In the genomic region with DNA sequence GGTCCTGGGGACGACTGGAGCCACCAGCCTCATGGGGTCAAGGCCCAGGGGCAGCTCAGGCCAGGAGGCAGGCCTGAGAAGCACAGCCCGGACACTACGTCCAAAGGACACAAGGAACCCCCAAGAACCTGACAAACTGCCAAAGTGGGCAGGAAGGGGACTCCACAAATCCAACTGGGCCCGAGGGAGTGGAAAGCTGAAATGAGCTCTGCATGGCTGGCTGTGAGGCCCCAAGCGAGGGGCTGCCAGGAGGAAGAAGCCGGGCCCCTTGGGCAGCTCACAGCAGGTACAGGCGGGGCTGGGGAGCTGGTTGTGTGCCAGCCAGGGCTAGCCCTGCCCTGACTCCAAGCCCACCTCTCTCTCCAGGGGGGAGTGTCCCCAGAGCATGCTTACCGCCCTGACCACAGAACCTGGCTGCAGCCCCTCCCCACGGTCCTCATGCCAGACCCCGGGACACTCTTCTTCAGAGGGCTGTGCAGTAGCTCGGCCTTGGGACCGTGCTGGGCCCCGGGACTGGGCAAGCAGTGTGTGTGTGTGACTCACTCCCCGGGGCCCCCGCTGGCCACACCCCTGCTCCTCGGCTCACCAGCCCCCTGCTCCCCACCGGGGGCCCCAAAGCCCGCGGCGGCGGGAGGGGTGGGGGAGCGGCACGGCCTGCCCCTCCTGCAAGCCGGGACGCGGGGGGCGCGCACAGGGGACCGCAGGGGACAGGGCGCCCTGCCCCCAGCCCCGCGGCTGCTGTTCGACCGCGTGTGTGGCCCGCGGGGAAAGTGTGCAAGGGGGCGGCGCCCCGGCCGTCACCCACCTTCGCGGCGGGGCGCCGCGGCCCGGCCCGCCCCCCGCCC, we compare ENCODE assay signal across 8 mouse cellular contexts. TPM values are rescaled to one million over a fixed set of nuclear protein-coding genes. Genes with fewer than 3 reads are reported as not detected.
DNase-seq lines count a peak whose midpoint lies in the region; ATAC-seq and TF ChIP-seq lines count a peak whose summit lies in the region.

No protein-coding gene starts in this region.

- H3K27me3 ChIP-seq in forebrain, postnatal 0 days (ENCODE audit: insufficient read depth, low read length) = no peaks in the 10 kb centered on the region
- no peaks in the 10 kb centered on the region for H3K27me3 ChIP-seq in kidney, adult 2 months (replicated peaks; ENCODE audit: control insufficient read depth, insufficient read depth, low read length)
- H3K27me3 ChIP-seq in lung, embryonic 15.5 days = no peaks in the 10 kb centered on the region

- peak overlapping the region; percentile 67 for H3K9ac ChIP-seq in forebrain, postnatal 0 days
- H3K9ac ChIP-seq in lung, embryonic 15.5 days = peak overlapping the region; percentile 66

- peak; percentile 67 for ATAC-seq in forebrain, postnatal 0 days
- peak; percentile 88 for ATAC-seq in lung, embryonic 15.5 days (ENCODE audit: borderline replicate concordance, extremely low read depth, low FRiP score, low TSS enrichment)
- ATAC-seq in activated CD4-positive, CD25-positive, alpha-beta regulatory T cell, adult 4 months = no peak

- peak overlapping the region; percentile 52 for H3K4me3 ChIP-seq in forebrain, postnatal 0 days (ENCODE audit: low read depth, low read length)
- H3K4me3 ChIP-seq in kidney, adult 2 months (ENCODE audit: insufficient read depth, low read depth, low read length) = peak overlapping the region; percentile 44; the same call in 1 of the 2 replicates
- H3K4me3 ChIP-seq in lung, embryonic 15.5 days = peak overlapping the region; percentile 61

- no peak for TF ChIP-seq POLR2A in kidney, adult 2 months (IDR thresholded peaks at IDR 0.05; ENCODE audit: low read depth, low read length)

- no peak for TF ChIP-seq CTCF in forebrain, postnatal 0 days (IDR thresholded peaks at IDR 0.05; ENCODE audit: low read depth)
- no peak for TF ChIP-seq CTCF in kidney, adult 2 months (conservative IDR thresholded peaks at IDR 0.05; ENCODE audit: insufficient read depth, insufficient read length, low read depth, low read length)

- peak overlapping the region; percentile 29 for H3K27ac ChIP-seq in forebrain, postnatal 0 days (ENCODE audit: low read depth, low read length)
- peak overlapping the region; percentile 39 for H3K27ac ChIP-seq in kidney, adult 2 months (ENCODE audit: insufficient read depth, low read depth, low read length)
- peak overlapping the region; percentile 93 for H3K27ac ChIP-seq in lung, embryonic 15.5 days

- no peaks in the 10 kb centered on the region for H3K9me3 ChIP-seq in forebrain, postnatal 0 days (ENCODE audit: low read length)
- no peaks in the 10 kb centered on the region for H3K9me3 ChIP-seq in lung, embryonic 15.5 days

- H3K36me3 ChIP-seq in forebrain, postnatal 0 days (ENCODE audit: insufficient read depth) = peaks cover 12% of the 10 kb centered on the region
- H3K36me3 ChIP-seq in kidney, adult 2 months (ENCODE audit: control insufficient read depth, insufficient read depth, low read length) = no peaks in the 10 kb centered on the region
- peaks cover 10% of the 10 kb centered on the region; the same call in 1 of the 2 replicates for H3K36me3 ChIP-seq in lung, embryonic 15.5 days

- H3K4me2 ChIP-seq in forebrain, postnatal 0 days (ENCODE audit: low read depth) = peak overlapping the region; percentile 94
- peak overlapping the region; percentile 97 for H3K4me2 ChIP-seq in lung, embryonic 15.5 days

- DNase-seq in gastrocnemius, postnatal 4 days (ENCODE audit: low spot score in 2 of 2) = peak; percentile 39 to 43
- DNase-seq in gastrocnemius, adult 18-20 months (ENCODE audit: low spot score) = no peak
- peak; percentile 91 for DNase-seq in adrenal gland, postnatal 14 days
- peak; percentile 43 for DNase-seq in forebrain, postnatal 0 days
- DNase-seq in kidney, adult 2 months = peak; percentile 77
- DNase-seq in ovary, postnatal 10 days (ENCODE audit: low spot score) = peak; percentile 46

- 6% methylated on average over 24 of the region's 50 CpGs for WGBS in forebrain, postnatal 0 days
- 6% methylated on average over 37 of the region's 50 CpGs for WGBS in kidney, adult 2 months
- 2% methylated on average over 44 of the region's 50 CpGs for WGBS in lung, embryonic 15.5 days

- H3K4me1 ChIP-seq in forebrain, postnatal 0 days (ENCODE audit: insufficient read depth) = peaks cover 6% of the 10 kb centered on the region; the same call in 1 of the 2 replicates
- 0 out of 2 replicates have a peak, but pooled peaks cover 5% of the 10 kb centered on the region for H3K4me1 ChIP-seq in kidney, adult 2 months (ENCODE audit: control insufficient read depth, insufficient read depth, low read length)
- peaks cover 31% of the 10 kb centered on the region for H3K4me1 ChIP-seq in lung, embryonic 15.5 days

RNA-seq across cellular contexts. Expression of gene Prdm11, which starts 31.7 kb away (rescaled TPM):
- total RNA-seq in gastrocnemius, postnatal 4 days (2021) = 1 to 10 TPM; 6.7 TPM
- under 1 TPM; 0.39 to 0.90 TPM for total RNA-seq in gastrocnemius, adult 18-20 months (2021)
- 40.8 and 45.4 TPM in 2 replicates for total RNA-seq in adrenal gland, postnatal 14 days (2021)
- 7.8 and 7.9 TPM in 2 replicates for total RNA-seq in forebrain, postnatal 0 days (2014; rRNA removed)
- 1.5 and 1.9 TPM in 2 replicates for polyA plus RNA-seq in forebrain, postnatal 0 days (2015; fragmentation: Nextera tagmentation; extraction: Ambion mirVana)
- 3.6 and 4.4 TPM in 2 replicates for polyA plus RNA-seq in kidney, adult 2 months (2012; rRNA removed)
- 6.5 and 7.2 TPM in 2 replicates for polyA plus RNA-seq in lung, embryonic 15.5 days (2015; fragmentation: Nextera tagmentation; extraction: Ambion mirVana)
- 1 to 10 TPM in 1 of 2 experiments, under 1 TPM in 1; 0.99 to 1.3 TPM for polyA plus RNA-seq in activated CD4-positive, CD25-positive, alpha-beta regulatory T cell, adult 4 months (2017; shearing (Covaris generic))

Comparison
In these comparisons a context has a peak if more than half of its experiments do, and no peak if none do; other contexts are left out.
1. H3K27ac ChIP-seq: peak in every context shown above with its lines; median percentile 93 in lung, embryonic 15.5 days; 39 in kidney, adult 2 months; 29 in forebrain, postnatal 0 days.